Mouse (Mus musculus) frontal cortex, postnatal 36 days (tissue): ENCODE results near the gene Hist1h3c.
"Not testable (repeated sequence)": the region's sequence is repeated elsewhere in the genome, so short reads cannot be mapped to it uniquely, and the experiment has no call there.

Experiments used
- DNase-seq, 2 experiments: peaks; one replicate each; pipeline ENCODE4 v3.0.0; 2022; ENCODE audit warnings: low spot score in 2 of 2

Hist1h3c gene

DNA sequence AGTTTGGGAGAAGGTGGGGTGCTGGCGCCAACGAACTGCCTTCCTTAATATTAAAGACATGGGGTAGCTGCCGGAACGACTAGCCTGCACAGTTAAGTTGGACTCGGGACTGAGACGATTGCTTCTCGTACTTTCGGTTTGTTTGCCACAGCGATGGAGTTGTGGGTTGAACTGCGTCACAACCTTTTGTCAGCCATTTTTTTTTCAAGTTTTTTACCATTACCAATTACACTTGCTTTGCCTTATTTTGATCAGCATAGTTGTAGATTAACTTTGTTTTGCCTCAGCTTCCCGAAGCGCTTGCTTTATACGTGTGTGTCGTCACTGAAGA, 5.5 kb downstream of the Hist1h3c start:
- no peak for DNase-seq

GRCm38 (mm10) chr13:23739069-23739921, 6.1 kb downstream of the Hist1h3c start:
- peak; percentile 92 to 96 for DNase-seq

DNA sequence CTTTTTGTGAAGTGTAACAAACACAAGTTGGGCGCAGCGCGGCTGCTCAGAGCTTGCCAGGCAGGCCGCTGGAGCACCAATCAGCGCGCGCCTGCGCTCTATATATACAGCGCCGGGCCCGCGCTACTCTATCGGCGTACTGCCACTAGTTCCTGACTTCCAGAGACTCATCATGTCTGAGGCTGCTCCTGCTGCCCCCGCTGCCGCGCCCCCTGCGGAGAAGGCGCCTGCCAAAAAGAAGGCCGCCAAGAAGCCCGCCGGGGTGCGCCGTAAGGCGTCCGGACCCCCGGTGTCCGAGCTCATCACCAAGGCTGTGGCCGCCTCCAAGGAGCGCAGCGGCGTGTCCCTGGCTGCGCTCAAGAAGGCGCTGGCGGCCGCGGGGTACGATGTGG, 6.7 kb downstream of the Hist1h3c start, which contains the start of gene Hist1h1c:
Gene Hist1h1c, plus strand, starts transcription at position 132 of the 392 bp plus-strand sequence.
- DNase-seq: peak; percentile 85 to 94

DNA sequence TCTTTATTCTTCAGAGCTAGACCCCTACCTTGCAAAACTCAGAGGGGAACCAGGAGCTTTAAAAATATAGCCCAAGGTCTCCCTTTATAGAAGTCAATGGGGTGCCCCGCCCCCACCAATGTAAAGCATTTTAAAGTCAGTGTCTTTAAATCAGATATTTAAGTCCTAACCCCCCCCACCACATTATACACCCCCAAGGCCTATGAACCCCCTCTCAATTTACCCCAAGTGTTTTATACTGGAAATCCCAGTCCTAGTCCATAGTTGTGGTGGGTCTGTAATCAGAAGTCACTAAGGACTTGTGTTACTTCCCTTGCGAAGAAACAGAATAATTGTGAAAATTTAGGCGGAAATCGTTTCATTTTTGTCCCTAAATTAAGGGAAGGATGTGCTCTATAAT, 7.4 kb downstream of the Hist1h3c start:
- no peak for DNase-seq

DNA sequence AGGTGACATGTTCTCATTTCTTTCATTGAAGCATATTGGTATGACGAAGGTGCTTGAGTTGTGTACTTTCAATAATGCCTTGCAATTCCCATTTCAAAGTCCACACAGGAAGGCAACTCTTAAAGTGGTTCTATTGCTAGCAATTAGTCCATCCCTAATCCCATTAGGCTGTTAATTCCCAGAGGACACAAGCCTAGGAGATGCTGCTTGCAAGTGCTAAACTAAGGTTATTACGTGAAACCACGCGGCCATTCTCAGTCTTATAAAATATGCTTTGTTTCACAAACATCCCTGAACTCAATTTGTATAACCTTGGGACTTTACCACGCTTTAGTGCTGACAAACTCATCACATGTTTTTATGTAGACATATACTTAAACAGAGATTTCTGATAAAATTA, 8.3 kb downstream of the Hist1h3c start:
- no peak for DNase-seq

DNA sequence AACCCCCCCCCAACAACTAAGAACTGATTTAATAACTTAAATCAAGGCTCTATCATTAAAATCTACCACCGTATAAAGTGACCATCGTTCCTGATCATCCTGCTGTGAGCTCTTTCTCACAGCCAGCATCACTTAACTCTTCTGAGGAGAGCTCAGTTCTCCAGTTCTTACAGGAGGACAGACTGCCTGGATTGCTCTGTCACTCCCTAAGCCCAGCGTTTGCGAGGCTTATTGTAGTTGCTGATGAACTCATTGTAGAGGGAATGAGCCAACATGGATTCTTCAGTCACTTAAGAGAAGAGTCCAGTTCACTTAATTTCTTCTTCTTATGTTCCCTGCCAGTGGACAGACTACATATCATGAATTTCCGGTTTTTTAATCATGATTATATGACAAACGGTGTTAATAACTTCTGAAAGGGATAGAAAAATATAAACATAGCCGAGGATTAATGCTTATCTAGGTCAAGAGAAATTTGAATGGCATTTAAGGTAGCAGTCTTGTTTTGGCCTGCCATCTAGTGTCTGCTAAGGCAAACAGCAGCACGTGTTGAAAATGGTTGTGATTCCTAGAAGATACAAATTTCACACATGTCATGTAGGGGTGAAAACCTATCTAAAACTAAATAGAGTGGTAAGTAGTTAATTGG, 13.1 kb downstream of the Hist1h3c start:
- peak in 1 of 2 experiments; percentile 46 for DNase-seq

DNA sequence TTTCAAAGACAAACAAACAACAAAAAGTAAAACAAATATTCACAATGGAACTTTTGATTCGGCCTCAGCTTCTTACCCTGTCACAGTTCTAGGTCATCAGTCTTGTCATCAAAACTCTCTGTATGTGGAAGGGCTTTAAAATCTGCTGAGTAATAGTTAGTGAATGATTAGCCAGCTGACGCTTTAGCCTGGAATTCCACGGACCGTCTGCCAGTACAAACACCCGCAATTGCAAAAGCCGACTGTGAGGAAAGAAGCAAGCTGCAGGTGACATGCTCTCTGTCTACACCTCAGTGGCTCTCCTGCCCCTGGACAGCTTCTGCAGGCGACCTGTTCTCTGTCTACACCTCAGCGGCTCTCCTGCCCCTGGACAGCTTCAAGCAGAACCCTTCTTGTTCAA, 14.9 kb downstream of the Hist1h3c start:
- no peak for DNase-seq

GRCm38 (mm10) chr13:23729706-23730105, 15.7 kb downstream of the Hist1h3c start:
- DNase-seq: no peak

DNA sequence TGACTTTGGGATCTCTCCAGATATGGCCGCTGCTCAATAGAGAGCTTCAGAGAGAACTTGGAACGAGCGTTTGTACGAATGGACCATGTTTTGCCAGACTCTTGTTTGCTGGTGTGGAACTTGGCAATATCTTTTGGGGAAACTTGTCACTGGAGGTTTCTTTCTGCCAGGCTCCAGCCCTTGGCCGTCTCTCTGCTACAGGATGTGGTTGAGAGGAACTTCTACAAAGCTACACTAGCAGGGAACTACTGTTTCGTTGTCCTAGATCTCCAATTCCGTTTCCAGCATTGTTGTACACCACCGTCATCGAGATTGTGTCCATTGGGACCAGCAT, 16.2 kb downstream of the Hist1h3c start:
- DNase-seq: no peak

- no peak for DNase-seq
Observed at GRCm38 (mm10) chr13:23728472-23729191, 16.8 kb downstream of the Hist1h3c start.

- DNase-seq: no peak
Observed at GRCm38 (mm10) chr13:23725213-23725612, 20.2 kb downstream of the Hist1h3c start.

DNA sequence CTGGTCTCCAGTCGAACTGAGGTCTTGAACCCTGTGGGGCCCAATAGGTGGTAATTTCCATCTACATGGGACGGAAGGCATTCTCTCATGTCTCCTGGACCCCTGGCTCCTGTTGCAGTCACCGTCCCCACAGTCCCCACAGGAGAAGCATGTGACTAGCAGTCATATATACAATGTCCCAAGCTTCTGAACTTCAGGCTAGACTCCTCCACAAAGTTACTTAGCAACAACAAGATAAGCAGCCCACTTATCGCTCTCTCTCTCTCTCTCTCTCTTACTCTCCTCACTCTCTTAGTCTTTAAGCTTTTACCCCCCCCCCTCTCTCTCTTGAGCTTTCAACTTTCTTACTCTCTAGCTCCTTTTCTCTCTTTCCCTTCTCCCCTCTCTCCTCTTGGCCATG, 21.2 kb downstream of the Hist1h3c start:
- no peak for DNase-seq

DNA sequence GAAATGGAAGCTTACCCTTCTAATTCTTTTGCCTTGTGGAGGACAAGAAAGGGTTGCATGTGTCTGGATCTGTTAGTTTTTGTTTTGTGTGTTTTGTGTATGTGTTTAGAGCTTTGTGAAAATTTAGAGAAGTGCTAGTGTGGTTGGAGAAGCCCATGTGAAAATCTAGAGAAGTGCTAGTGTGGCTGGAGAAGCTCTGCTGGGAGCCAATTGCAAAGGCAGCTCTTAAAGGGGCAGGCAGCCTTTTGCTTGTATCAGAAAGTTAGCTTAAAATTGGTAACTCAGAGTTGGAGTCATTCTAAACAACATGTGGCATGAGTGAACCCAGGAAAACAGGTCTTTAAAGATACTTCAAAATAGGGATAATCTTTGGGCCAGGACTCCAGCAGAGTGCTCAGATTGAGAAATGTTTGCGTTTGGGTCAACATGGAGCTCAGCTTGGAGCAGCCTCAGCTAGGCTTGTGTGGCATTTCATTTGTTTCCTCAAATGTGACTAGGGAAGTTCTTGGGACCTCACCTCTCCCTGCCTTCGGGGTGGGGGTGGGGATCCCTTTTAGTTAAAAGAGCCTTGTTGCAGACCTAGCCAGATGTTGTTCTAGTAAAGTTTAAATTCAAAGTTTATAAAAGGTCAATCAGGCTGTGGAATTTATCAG, 27.7 kb downstream of the Hist1h3c start:
- not testable (repeated sequence) for DNase-seq

DNA sequence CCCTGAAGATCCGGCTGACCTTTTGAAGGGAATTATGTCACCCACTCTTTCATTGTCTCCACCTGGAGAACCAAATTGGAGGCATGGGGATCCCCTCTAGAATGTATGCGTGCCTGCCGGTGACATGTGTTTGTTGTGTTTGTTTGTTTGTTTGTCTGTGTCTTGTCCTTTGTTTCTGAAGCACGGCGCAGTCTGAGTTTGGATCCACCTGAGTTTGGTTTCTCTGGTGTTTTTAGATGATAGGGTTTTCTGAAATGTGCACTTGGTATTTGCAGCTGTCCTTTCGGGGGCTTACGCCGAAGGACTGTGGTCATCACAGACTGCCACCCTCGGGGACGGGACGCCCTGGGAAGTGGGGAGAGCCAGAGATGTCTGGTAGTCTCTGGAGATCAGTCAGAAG, 28.2 kb downstream of the Hist1h3c start:
- no peak for DNase-seq

DNA sequence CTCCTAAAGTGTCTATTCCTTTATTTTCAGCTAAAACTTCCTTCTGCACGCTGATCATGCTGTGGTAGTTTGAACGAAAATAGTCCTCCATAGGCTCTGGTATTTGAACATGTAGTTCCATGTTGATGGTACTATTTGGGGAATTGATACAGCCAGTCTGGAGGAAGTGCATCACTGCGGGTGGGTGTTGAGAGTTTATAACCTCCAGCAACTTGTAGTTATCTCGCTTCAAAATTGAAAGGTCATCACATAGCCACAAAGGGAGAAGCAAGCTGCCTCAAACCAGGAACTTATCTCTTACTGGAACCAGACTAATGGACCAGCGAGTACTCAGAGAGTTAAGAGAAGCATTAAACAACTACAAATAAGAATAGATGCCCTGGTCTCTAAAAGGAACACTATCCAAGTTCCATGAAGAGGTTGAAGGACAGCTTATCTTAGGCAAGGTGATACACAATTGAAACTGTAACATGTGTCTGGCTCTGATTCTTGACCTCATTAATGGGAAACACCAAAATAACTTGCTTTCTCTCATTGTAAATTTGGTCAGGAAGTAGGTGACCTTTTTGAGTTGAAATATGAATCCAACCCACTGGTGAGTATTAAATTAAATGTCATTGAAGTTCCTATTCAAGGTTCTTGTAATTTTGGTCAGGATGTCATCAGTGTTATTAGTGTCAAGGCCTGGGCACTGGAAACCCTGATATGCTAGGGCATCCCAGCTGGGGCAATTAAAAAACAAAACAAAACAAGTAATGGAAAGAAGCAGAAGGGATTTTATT, 28.9 kb downstream of the Hist1h3c start:
- DNase-seq: no peak

DNA sequence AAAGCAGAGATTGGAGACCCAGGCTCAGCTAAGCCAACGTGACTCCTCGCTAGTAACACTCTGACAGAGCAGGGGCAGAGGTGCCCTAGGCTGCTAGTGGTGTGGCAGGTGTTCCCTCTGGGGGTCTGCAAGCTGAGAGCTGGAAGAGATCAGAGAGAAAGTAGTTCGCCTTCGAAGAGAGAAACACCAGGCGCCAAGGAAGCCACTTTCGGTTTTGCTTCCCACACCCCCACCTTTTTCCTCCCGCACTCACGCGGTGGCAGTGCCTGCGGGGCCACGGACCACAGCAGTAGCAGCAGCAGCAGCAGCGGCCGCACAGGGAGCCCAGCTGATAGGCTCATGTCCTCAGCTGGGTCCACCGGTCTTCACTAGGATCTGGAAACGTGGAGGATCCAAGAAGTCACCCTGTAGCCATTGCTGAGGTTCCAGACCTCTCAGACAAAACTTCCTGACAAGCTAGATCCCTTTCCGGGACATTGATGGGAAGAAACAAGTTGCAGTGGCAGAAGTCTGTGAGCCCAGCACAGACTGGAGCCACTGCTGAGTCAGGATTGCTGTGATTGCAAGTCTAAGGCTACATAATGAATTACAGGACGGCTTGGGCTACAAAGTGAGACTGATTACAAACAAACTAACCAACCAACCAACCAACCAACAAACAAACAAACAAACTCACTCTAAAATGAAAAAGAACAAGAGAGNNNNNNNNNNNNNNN, 34.9 kb downstream of the Hist1h3c start, which contains the start of gene Hfe:
Gene Hfe, minus strand, starts transcription at position 481 of the 716 bp plus-strand sequence.
- DNase-seq: peak in 1 of 2 experiments; percentile 40

DNA sequence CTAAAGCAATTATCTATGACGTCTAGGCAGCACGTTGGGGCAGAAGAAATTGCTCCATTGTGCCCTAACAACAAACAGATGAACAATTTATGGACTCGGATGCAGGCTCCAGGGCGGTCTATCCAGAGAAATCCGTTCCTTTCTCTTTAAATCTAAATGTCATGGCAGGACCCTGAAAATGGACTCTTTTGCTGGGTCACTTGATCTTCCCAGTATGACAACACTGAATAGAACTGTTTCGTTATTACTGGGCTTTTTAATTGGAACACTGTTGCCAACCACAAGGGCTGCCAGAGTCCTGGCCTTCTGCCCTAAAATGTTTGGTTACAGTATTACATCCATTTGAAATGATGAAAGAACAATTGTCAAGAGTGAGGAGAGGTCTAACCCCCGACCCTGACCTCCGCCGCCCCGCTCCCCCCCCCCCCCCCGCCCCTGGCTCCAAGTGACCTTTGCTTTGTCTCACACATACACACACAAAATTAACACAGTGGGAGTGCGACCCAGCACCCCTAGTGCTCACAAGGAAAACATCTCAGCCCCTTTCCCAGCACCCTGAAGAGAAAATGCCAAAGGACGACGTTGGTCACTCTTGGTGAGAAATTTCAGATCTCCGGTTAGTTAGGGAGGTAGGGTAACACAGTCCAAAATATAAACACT, 35.6 kb downstream of the Hist1h3c start:
- DNase-seq: no peak

DNA sequence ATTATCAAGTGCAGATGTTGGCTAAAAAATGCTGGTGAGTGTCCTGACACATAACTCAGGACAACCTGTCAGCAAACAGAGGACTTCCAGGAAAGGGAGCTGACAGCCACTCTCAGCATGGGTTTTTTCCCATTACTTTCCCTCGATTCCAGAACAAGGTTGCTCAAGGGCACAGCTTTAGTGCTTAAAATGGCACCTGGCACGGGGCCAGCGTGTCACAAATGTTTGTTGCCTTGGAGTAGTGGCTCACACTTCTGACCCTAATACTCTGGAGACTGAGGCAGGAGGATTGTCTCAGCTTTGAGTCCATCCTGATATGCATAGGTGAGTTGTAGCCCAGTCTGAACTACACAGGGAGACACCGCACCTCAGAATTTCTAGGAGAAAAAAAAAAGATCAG, 36.7 kb downstream of the Hist1h3c start:
- no peak for DNase-seq

- no peak for DNase-seq
Observed at GRCm38 (mm10) chr13:23708041-23708440, 37.4 kb downstream of the Hist1h3c start.

- DNase-seq: no peak
Observed at GRCm38 (mm10) chr13:23706771-23707170, 38.6 kb downstream of the Hist1h3c start.
